Mouse (Mus musculus) ES-Bruce4 (cell line): ENCODE measurements around the gene Nxpe3. TPM values are rescaled to one million over a fixed set of nuclear protein-coding genes. Genes with fewer than 3 reads are reported as not detected.

ENCODE experiments used
- H3K27ac ChIP-seq: 2 replicates; pipeline ENCODE4 v1.5.1; 2012; ENCODE audit warnings: low read length, inconsistent platforms; ENCODE audit not compliant: insufficient read depth
- H3K27me3 ChIP-seq: 2 replicates; pipeline ENCODE4 v1.6.1; 2012; ENCODE audit warnings: mild to moderate bottlenecking, low read length, inconsistent platforms; ENCODE audit not compliant: control insufficient read depth, poor library complexity, insufficient read depth, severe bottlenecking
- H3K36me3 ChIP-seq: 2 replicates; pipeline ENCODE4 v1.6.1; 2012; ENCODE audit warnings: inconsistent platforms, mild to moderate bottlenecking, low read length, moderate library complexity; ENCODE audit not compliant: control insufficient read depth, poor library complexity, insufficient read depth, severe bottlenecking
- H3K4me1 ChIP-seq: one replicate; pipeline ENCODE4 v1.8.1; 2011; ENCODE audit warnings: low read length; ENCODE audit not compliant: control insufficient read depth, insufficient read depth
- H3K4me3 ChIP-seq: 2 replicates; pipeline ENCODE4 v1.5.1; 2011; ENCODE audit warnings: low read depth, mild to moderate bottlenecking, low read length
- H3K9ac ChIP-seq: 2 replicates; pipeline ENCODE4 v1.6.1; 2012; ENCODE audit warnings: low read depth, mild to moderate bottlenecking, inconsistent platforms; ENCODE audit not compliant: poor library complexity, severe bottlenecking
- H3K9me3 ChIP-seq: replicated peaks from 2 replicates; pipeline ENCODE4 v1.6.1; 2012; ENCODE audit warnings: mild to moderate bottlenecking, low read length, inconsistent platforms; ENCODE audit not compliant: control insufficient read depth, poor library complexity, insufficient read depth, severe bottlenecking
- CTCF ChIP-seq: IDR thresholded peaks from one replicate; pipeline ENCODE4 v1.8.1; 2011; ENCODE audit warnings: low read depth, low read length
- EP300 ChIP-seq: IDR thresholded peaks from 2 replicates; pipeline ENCODE4 v1.6.1; 2011; ENCODE audit warnings: low read depth, low read length; ENCODE audit not compliant: insufficient read depth
- POLR2A ChIP-seq: IDR thresholded peaks from one replicate; pipeline ENCODE4 v1.8.1; 2011; ENCODE audit warnings: low read length; ENCODE audit not compliant: insufficient read depth
- polyA plus RNA-seq: library from polyadenylated mRNA; stranded (reverse); fragments of >200 nt; gene quantifications from 2 replicates; pipeline ENCODE4 v1.2.4, GENCODE M21; 2011; ENCODE audit warnings: low read depth; ENCODE audit not compliant: missing spikeins, insufficient read depth, insufficient read length

Nxpe3 gene
- polyA plus RNA-seq, 1 experiment = 4.3 TPM

DNA sequence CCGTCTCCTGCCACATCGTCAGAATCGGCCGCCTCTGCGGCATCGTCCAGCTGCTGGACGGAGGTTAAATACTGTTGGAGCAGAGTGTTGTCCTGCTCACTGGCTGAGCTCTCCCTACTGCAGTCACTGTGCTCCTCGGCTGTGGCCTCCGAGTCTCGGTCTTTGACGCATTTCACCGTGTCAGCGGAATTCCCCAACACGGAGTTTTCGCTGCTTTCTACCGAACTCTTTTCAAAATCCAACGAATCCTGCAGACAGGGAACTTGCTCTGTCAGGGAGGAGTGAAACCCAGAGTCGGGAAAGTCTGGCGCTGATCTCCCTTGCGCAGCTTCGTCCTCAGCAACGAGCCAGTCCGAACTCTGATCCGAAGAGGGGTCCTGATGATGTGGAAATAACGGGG lies 10.3 kb upstream of the Nxpe3 start:
- Histone ChIP-seq H3K27ac (no peak overlapping the region), H3K9me3 (no peaks in the 10 kb centered on the region), H3K36me3 (no peaks in the 10 kb centered on the region), H3K4me1 (no peaks in the 10 kb centered on the region), H3K9ac (no peak overlapping the region), H3K27me3 (no peaks in the 10 kb centered on the region), H3K4me3 (peak overlapping the region; percentile 12; the same call in 1 of the 2 replicates)
- TF ChIP-seq POLR2A = no peak
- TF ChIP-seq CTCF = no peak
- TF ChIP-seq EP300 = no peak

- Histone ChIP-seq H3K4me1 (no peaks in the 10 kb centered on the region), H3K27ac (no peak overlapping the region), H3K9ac (no peak overlapping the region), H3K36me3 (no peaks in the 10 kb centered on the region), H3K4me3 (no peak overlapping the region), H3K9me3 (no peaks in the 10 kb centered on the region), H3K27me3 (no peaks in the 10 kb centered on the region)
- no peak for TF ChIP-seq EP300
- no peak for TF ChIP-seq CTCF
- no peak for TF ChIP-seq POLR2A
Observed at GRCm38 (mm10) chr16:55901839-55902756, 7.0 kb upstream of the Nxpe3 start.

DNA sequence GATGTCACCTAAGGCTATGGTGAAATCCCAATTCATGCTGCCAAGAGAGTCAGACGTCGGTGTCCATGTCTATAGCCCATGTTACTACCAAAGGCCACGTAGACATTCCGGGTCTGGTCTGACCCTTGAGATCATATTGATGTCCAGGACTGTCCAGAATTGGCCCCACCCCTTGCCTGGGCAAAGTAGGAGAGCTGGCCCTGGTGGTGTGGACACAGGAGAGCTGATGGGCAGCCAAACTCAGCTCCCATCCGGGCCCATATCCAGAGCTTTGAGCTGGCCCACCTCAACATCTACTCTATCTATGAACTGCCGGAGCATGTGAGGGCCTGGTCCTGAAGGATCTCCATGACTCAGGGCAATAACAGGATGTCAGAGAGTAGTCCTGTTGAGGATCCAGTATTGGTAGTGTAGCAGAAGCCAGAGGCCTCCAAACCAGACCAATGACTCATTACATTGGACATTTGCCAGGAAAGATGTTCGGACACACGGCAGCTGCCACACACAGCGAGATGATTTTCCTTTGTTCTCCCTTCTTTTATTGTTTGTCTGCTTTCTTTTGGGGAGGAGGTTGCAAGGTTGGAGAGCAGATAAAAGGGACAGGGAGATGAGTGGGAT lies 3.4 kb upstream of the Nxpe3 start:
- Histone ChIP-seq H3K9ac (no peak overlapping the region), H3K27ac (no peak overlapping the region), H3K4me3 (no peak overlapping the region), H3K9me3 (no peaks in the 10 kb centered on the region), H3K36me3 (no peaks in the 10 kb centered on the region), H3K27me3 (no peaks in the 10 kb centered on the region), H3K4me1 (no peaks in the 10 kb centered on the region)
- TF ChIP-seq CTCF = no peak
- TF ChIP-seq EP300 = no peak
- no peak for TF ChIP-seq POLR2A

DNA sequence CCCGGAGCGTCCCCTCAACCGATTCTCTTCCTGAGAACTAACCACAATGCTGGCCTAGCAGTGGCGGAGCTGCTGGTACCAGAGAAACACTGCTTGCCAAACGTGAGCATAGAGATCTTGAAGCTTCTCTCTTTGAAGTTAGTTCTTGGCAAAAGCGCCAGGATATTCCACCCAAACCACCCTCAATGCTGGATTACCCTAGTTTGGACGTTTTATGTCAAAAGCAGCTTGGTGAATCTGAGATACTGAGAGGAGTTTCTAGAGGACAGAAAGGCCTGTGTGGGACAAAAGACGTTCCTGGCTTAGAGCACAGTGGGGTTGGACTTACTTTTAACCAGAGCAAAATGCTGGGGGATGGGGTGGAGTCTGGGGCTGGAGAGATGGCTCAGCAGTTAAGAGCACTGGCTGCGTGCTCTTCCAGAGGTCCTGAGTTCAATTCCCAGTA lies 588 bp upstream of the Nxpe3 start:
- Histone ChIP-seq H3K27me3 (no peaks in the 10 kb centered on the region), H3K9me3 (no peaks in the 10 kb centered on the region), H3K4me3 (peak overlapping the region; percentile 80), H3K36me3 (no peaks in the 10 kb centered on the region), H3K27ac (peak overlapping the region; percentile 78), H3K9ac (peak overlapping the region; percentile 58; the same call in 1 of the 2 replicates), H3K4me1 (no peaks in the 10 kb centered on the region)
- TF ChIP-seq EP300 (no peak), CTCF (no peak), POLR2A (no peak)

- Histone ChIP-seq H3K9ac (peak overlapping the region; percentile 58), H3K9me3 (no peaks in the 10 kb centered on the region), H3K27ac (no peak overlapping the region), H3K36me3 (peaks cover 2% of the 10 kb centered on the region; the same call in 1 of the 2 replicates), H3K4me1 (no peaks in the 10 kb centered on the region), H3K4me3 (peak overlapping the region; percentile 80), H3K27me3 (no peaks in the 10 kb centered on the region)
- TF ChIP-seq POLR2A = no peak
- TF ChIP-seq EP300 = no peak
- no peak for TF ChIP-seq CTCF
Observed at GRCm38 (mm10) chr16:55894536-55894892, 571 bp downstream of the Nxpe3 start.
